Mouse (Mus musculus) small intestine, adult 2 months (tissue): ENCODE data around the gene Arntl. TPM values are rescaled to one million over a fixed set of nuclear protein-coding genes. Genes with fewer than 3 reads are reported as not detected.

Experiments
- H3K27ac ChIP-seq: fragments of 200-500 bp; 2 replicates; pipeline ENCODE4 v1.5.1; 2012; ENCODE audit warnings: low read depth, low read length, control low read depth, inconsistent platforms; ENCODE audit not compliant: insufficient read depth
- H3K27me3 ChIP-seq: fragments of 200-500 bp; 2 replicates; pipeline ENCODE4 v1.6.1; 2012; ENCODE audit warnings: mild to moderate bottlenecking, moderate library complexity, low read length, inconsistent platforms; ENCODE audit not compliant: control insufficient read depth, insufficient read depth
- H3K36me3 ChIP-seq: fragments of 200-500 bp; 2 replicates; pipeline ENCODE4 v1.6.1; 2012; ENCODE audit warnings: mild to moderate bottlenecking, low read length, control low read depth, inconsistent platforms; ENCODE audit not compliant: control insufficient read depth, insufficient read depth
- H3K4me1 ChIP-seq: fragments of 200-500 bp; 2 replicates; pipeline ENCODE4 v1.6.1; 2012; ENCODE audit warnings: low read length, inconsistent platforms, mixed read lengths; ENCODE audit not compliant: control insufficient read depth, insufficient read depth, insufficient read length
- H3K4me3 ChIP-seq: fragments of 200-500 bp; 2 replicates; pipeline ENCODE4 v1.5.1; 2012; ENCODE audit warnings: low read depth, mild to moderate bottlenecking, control low read depth, inconsistent platforms, low read length, moderate library complexity
- CTCF ChIP-seq: fragments of 200-500 bp; IDR thresholded peaks from 2 replicates; pipeline ENCODE4 v1.5.1; 2012; ENCODE audit warnings: low read depth, mild to moderate bottlenecking, control low read depth, inconsistent platforms, low read length, moderate library complexity, mixed read lengths; ENCODE audit not compliant: insufficient replicate concordance, insufficient read length; ENCODE audit errors: extremely low read depth
- POLR2A ChIP-seq: fragments of 200-500 bp; IDR thresholded peaks from 2 replicates; pipeline ENCODE4 v1.6.1; 2012; ENCODE audit warnings: low read depth, mild to moderate bottlenecking, control low read depth, inconsistent platforms, low read length, moderate library complexity
- WGBS: fragments of 180-500 bp; shearing (Covaris S2); methylation state at CpG from one replicate; pipeline ENCODE4 v1.1.7; 2018; 5-methylcytosine and 5-hydroxymethylcytosine counted together
- polyA plus RNA-seq: library from polyadenylated mRNA; depleted of rRNA; stranded (reverse); fragments of >200 nt; gene quantifications from 2 replicates; pipeline ENCODE4 v1.2.3, GENCODE M21; 2012; rRNA removed

Arntl gene
- polyA plus RNA-seq, 1 experiment = 11.0 TPM

DNA sequence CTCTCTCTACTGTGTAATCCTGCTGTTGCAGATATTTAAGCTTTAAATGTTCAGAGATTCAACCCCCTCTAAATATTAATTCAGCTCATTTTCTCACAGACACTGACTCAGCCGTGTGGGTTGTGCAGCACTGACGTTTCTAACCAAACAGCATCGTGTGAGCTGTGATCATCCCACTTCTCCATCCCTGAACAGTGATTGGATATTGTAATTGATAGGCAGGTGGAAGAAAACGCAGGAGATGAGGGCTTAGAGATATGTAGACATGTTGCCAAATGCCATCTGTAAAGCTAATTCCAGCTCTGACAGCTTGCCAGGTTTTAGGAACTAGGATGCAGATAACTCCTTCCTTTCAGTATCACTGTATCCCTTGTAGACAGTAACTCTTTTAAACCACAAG, 140.0 kb downstream of the Arntl start:
- WGBS = 24% methylated on average over 4 of the region's 4 CpGs
- H3K4me3 ChIP-seq = no peak overlapping the region
- H3K27ac ChIP-seq = no peak overlapping the region
- TF ChIP-seq POLR2A = no peak
- no peak for TF ChIP-seq CTCF
- H3K27me3 ChIP-seq = no peaks in the 10 kb centered on the region
- H3K4me1 ChIP-seq = no peaks in the 10 kb centered on the region
- H3K36me3 ChIP-seq = no peaks in the 10 kb centered on the region

DNA sequence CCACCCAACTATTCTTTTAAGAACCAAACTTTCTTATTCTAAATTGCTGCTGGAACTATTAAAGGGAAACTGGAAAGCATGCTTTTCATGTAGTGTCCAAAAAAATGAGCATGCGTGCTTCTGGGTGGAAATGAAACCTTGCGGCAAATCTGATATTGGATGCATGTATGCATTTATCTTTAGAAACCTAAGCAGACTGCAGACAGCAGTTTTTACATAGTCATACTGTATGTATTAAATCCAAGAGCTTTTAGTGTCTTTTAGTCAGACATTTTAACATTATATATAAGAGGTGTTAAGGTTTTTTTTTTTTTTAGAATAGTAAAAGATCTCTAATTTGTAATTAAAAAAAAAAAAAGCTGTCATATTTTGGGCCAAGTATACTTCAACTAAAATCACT, 140.4 kb downstream of the Arntl start:
- TF ChIP-seq POLR2A (no peak), CTCF (no peak)
- Histone ChIP-seq H3K27me3 (no peaks in the 10 kb centered on the region), H3K27ac (no peak overlapping the region), H3K36me3 (no peaks in the 10 kb centered on the region), H3K4me1 (no peaks in the 10 kb centered on the region), H3K4me3 (no peak overlapping the region)
- 88% methylated on average over 2 of the region's 2 CpGs for WGBS

DNA sequence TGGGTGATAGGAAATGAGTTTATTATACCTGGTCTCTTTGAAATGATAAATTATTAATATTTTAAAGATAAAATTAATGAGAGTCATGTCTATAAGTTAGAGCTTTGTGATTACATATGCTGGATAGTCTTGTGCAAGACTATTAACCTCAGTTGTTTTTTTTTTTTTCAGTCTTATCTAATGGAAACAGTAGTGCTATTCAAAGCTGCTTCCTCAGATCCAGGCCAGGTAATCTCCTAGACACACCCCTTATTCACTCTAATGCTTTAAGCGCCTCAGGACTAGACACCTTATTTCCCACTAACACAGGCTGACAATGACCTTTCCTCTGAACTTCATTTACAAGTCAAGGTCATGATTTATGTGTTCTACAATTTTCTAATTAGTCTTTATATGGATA, 141.8 kb downstream of the Arntl start:
- no peak for TF ChIP-seq CTCF
- no peak overlapping the region for H3K4me3 ChIP-seq
- WGBS = 33% methylated on average over 1 of the region's 1 CpGs

More for the DNA sequence above, 141.8 kb downstream of the Arntl start:
- Histone ChIP-seq H3K27me3 (no peaks in the 10 kb centered on the region), H3K27ac (no peak overlapping the region), H3K4me1 (no peaks in the 10 kb centered on the region), H3K36me3 (no peaks in the 10 kb centered on the region)

Other genes with a start within 250 kb of the Arntl start
- gene Btbd10, start 161.9 kb downstream of the Arntl start, polyA plus RNA-seq = 2.0 and 2.9 TPM in 2 replicates
- not detected in 2 replicates for gene Pth, start 181.1 kb downstream of the Arntl start, polyA plus RNA-seq